8 mouse cellular contexts compared by ENCODE assay signal in the genomic region with DNA sequence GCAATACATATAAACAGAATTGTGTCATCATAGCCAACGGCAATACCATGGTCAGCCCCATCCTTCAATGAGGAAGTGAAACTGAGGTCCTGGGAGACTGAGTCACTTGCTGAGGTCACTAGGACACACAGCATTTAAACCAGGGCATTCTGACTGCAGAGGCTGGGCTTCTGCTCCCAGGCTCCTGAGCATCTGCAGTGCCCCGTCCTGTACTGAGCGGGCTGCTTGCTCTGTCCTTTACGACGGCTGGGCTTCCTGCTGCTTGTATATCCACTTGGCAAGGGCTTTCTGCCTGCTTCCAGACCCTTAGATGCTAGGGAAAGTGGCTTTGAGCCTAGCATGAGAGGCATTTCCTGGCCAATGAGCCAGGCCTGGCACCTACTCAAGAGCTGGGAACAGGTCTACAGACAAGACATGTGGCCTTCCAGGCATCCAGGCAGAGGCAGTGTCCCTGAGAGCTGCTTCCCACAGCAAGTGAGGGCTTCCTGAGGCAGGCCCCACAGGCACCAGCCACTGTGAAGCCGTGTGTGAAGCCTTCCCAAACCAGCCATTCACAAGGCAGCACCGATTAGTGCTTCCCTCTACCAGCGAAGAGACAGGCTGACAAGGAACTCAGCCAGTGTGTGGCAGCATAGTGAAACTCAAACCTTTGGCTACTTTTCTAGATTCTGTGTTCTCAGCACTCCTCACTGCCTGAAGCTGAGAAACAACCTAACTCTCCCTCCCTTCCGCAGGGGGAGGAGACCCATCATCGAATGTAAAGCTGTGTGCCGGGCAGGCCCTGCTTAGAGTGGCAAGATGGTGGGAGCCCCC. TPM values are rescaled to one million over a fixed set of nuclear protein-coding genes. Genes with fewer than 3 reads are reported as not detected.
A peak's percentile ranks its signal among the peaks of the same experiment; 100 is the strongest.
DNase-seq lines count a peak whose midpoint lies in the region; ATAC-seq lines count a peak whose summit lies in the region.

No protein-coding gene starts in this region.

- H3K9ac ChIP-seq in embryonic facial prominence, embryonic 12.5 days, result no peak overlapping the region
- no peak overlapping the region; the same call in 1 of the 2 replicates for H3K9ac ChIP-seq in heart, embryonic 12.5 days
- 0 out of 2 replicates have a peak overlapping the region, but pooled peaks have one; percentile 8 for H3K9ac ChIP-seq in kidney, embryonic 15.5 days
- H3K9ac ChIP-seq in liver, embryonic 15.5 days, result no peak overlapping the region
- no peak overlapping the region for H3K9ac ChIP-seq in neural tube, embryonic 13.5 days

- DNase-seq in spleen, postnatal 36 days (ENCODE audit: low spot score in 2 of 2), result peak; percentile 61 to 62
- DNase-seq in spleen, postnatal 14 days (ENCODE audit: low spot score in 2 of 2), result no peak

- WGBS in embryonic facial prominence, embryonic 12.5 days, result 46% methylated on average over 11 of the region's 11 CpGs
- 49% methylated on average over 11 of the region's 11 CpGs for WGBS in heart, embryonic 12.5 days
- 40% methylated on average over 11 of the region's 11 CpGs for WGBS in kidney, embryonic 15.5 days
- WGBS in liver, embryonic 15.5 days (ENCODE audit: insufficient replicate concordance), result 48% methylated on average over 11 of the region's 11 CpGs
- 37% methylated on average over 11 of the region's 11 CpGs for whole genome bisulfite sequencing in neural tube, embryonic 13.5 days

- H3K27me3 ChIP-seq in embryonic facial prominence, embryonic 12.5 days, result no peaks in the 10 kb centered on the region
- H3K27me3 ChIP-seq in heart, embryonic 12.5 days (replicated peaks), result no peaks in the 10 kb centered on the region
- no peaks in the 10 kb centered on the region for H3K27me3 ChIP-seq in kidney, embryonic 15.5 days
- H3K27me3 ChIP-seq in liver, embryonic 15.5 days, result no peaks in the 10 kb centered on the region
- H3K27me3 ChIP-seq in neural tube, embryonic 13.5 days, result no peaks in the 10 kb centered on the region

- H3K27ac ChIP-seq in embryonic facial prominence, embryonic 12.5 days, result peak overlapping the region; percentile 72
- peak overlapping the region; percentile 72 for H3K27ac ChIP-seq in heart, embryonic 12.5 days (ENCODE audit: poor library complexity, severe bottlenecking)
- peak overlapping the region; percentile 45 for H3K27ac ChIP-seq in kidney, embryonic 15.5 days
- H3K27ac ChIP-seq in liver, embryonic 15.5 days (replicated peaks), result peak overlapping the region; percentile 51
- peak overlapping the region; percentile 75 for H3K27ac ChIP-seq in neural tube, embryonic 13.5 days (replicated peaks)

- ATAC-seq in embryonic facial prominence, embryonic 12.5 days (ENCODE audit: insufficient number of reproducible peaks, insufficient read depth, low FRiP score, low TSS enrichment), result 0 out of 2 replicates have a peak, but pooled peaks have one; percentile 7
- peak; percentile 58 for ATAC-seq in heart, embryonic 12.5 days (ENCODE audit: insufficient number of reproducible peaks, low FRiP score)
- 0 out of 2 replicates have a peak, but pooled peaks have one; percentile 37 for ATAC-seq in kidney, embryonic 15.5 days (replicated peaks; ENCODE audit: low FRiP score)
- ATAC-seq in liver, embryonic 15.5 days (ENCODE audit: insufficient read depth), result peak; percentile 56
- ATAC-seq in neural tube, embryonic 13.5 days (ENCODE audit: low read depth), result peak; percentile 60; the same call in 1 of the 2 replicates
- no peak for ATAC-seq in erythroblast, adult 5-6 weeks (replicated peaks; ENCODE audit: low FRiP score, poor library complexity, severe bottlenecking)

- H3K4me1 ChIP-seq in embryonic facial prominence, embryonic 12.5 days, result peaks cover 19% of the 10 kb centered on the region
- peaks cover 43% of the 10 kb centered on the region for H3K4me1 ChIP-seq in heart, embryonic 12.5 days (replicated peaks)
- H3K4me1 ChIP-seq in kidney, embryonic 15.5 days, result peaks cover 24% of the 10 kb centered on the region
- peaks cover 16% of the 10 kb centered on the region for H3K4me1 ChIP-seq in liver, embryonic 15.5 days (replicated peaks)
- peaks cover 48% of the 10 kb centered on the region for H3K4me1 ChIP-seq in neural tube, embryonic 13.5 days (replicated peaks)

- H3K36me3 ChIP-seq in embryonic facial prominence, embryonic 12.5 days, result peaks cover 6% of the 10 kb centered on the region; the same call in 1 of the 2 replicates
- H3K36me3 ChIP-seq in heart, embryonic 12.5 days, result peaks cover 11% of the 10 kb centered on the region
- H3K36me3 ChIP-seq in kidney, embryonic 15.5 days, result peaks cover 22% of the 10 kb centered on the region
- peaks cover 9% of the 10 kb centered on the region; the same call in 1 of the 2 replicates for H3K36me3 ChIP-seq in liver, embryonic 15.5 days (replicated peaks)
- 0 out of 2 replicates have a peak, but pooled peaks cover 2% of the 10 kb centered on the region for H3K36me3 ChIP-seq in neural tube, embryonic 13.5 days

- no peak overlapping the region for H3K4me2 ChIP-seq in embryonic facial prominence, embryonic 12.5 days (replicated peaks)
- H3K4me2 ChIP-seq in heart, embryonic 12.5 days, result no peak overlapping the region
- no peak overlapping the region for H3K4me2 ChIP-seq in kidney, embryonic 15.5 days
- H3K4me2 ChIP-seq in liver, embryonic 15.5 days, result no peak overlapping the region
- peak overlapping the region; percentile 21; the same call in 1 of the 2 replicates for H3K4me2 ChIP-seq in neural tube, embryonic 13.5 days

- H3K9me3 ChIP-seq in embryonic facial prominence, embryonic 12.5 days, result no peaks in the 10 kb centered on the region
- H3K9me3 ChIP-seq in heart, embryonic 12.5 days (replicated peaks), result no peaks in the 10 kb centered on the region
- no peaks in the 10 kb centered on the region for H3K9me3 ChIP-seq in kidney, embryonic 15.5 days (replicated peaks)
- H3K9me3 ChIP-seq in liver, embryonic 15.5 days (replicated peaks), result no peaks in the 10 kb centered on the region
- no peaks in the 10 kb centered on the region for H3K9me3 ChIP-seq in neural tube, embryonic 13.5 days

- no peak overlapping the region for H3K4me3 ChIP-seq in embryonic facial prominence, embryonic 12.5 days
- no peak overlapping the region for H3K4me3 ChIP-seq in heart, embryonic 12.5 days
- H3K4me3 ChIP-seq in kidney, embryonic 15.5 days (replicated peaks), result no peak overlapping the region
- no peak overlapping the region for H3K4me3 ChIP-seq in liver, embryonic 15.5 days (replicated peaks)
- H3K4me3 ChIP-seq in neural tube, embryonic 13.5 days, result no peak overlapping the region

RNA-seq across cellular contexts. Expression of gene Prkcd, which starts 32.5 kb away (rescaled TPM):
- 55.6 and 62.0 TPM in 2 replicates for polyA plus RNA-seq in embryonic facial prominence, embryonic 12.5 days (2016; fragmentation: Nextera tagmentation; extraction: Ambion mirVana)
- polyA plus RNA-seq in heart, embryonic 12.5 days (2016; fragmentation: Nextera tagmentation; extraction: Ambion mirVana), result 38.8 and 40.7 TPM in 2 replicates
- polyA plus RNA-seq in kidney, embryonic 15.5 days (2015; fragmentation: Nextera tagmentation; extraction: Ambion mirVana), result 47.5 and 50.6 TPM in 2 replicates
- 20.0 and 21.5 TPM in 2 replicates for polyA plus RNA-seq in liver, embryonic 15.5 days (2015; fragmentation: Nextera tagmentation; extraction: Ambion mirVana)
- 55.1 and 63.4 TPM in 2 replicates for polyA plus RNA-seq in neural tube, embryonic 13.5 days (2015; fragmentation: Nextera tagmentation; extraction: Ambion mirVana)
- 35.5 and 43.7 TPM in 2 replicates for total RNA-seq in erythroblast, adult 5-6 weeks (2015; ENCODE audit: low replicate concordance)
- 39.9 and 41.3 TPM in 2 replicates for total RNA-seq in erythroblast, adult 5-6 weeks (2017; ENCODE audit: low replicate concordance)

RNA-seq across cellular contexts. Expression of gene Tkt, which starts 45.3 kb away (rescaled TPM):
- 245 and 246 TPM in 2 replicates for polyA plus RNA-seq in embryonic facial prominence, embryonic 12.5 days (2016; fragmentation: Nextera tagmentation; extraction: Ambion mirVana)
- 85.7 and 90.4 TPM in 2 replicates for polyA plus RNA-seq in heart, embryonic 12.5 days (2016; fragmentation: Nextera tagmentation; extraction: Ambion mirVana)
- polyA plus RNA-seq in kidney, embryonic 15.5 days (2015; fragmentation: Nextera tagmentation; extraction: Ambion mirVana), result 275 and 297 TPM in 2 replicates
- 197 and 199 TPM in 2 replicates for polyA plus RNA-seq in liver, embryonic 15.5 days (2015; fragmentation: Nextera tagmentation; extraction: Ambion mirVana)
- polyA plus RNA-seq in neural tube, embryonic 13.5 days (2015; fragmentation: Nextera tagmentation; extraction: Ambion mirVana), result 197 and 213 TPM in 2 replicates
- 66.7 and 82.0 TPM in 2 replicates for total RNA-seq in erythroblast, adult 5-6 weeks (2015; ENCODE audit: low replicate concordance)
- 175 and 205 TPM in 2 replicates for total RNA-seq in erythroblast, adult 5-6 weeks (2017; ENCODE audit: low replicate concordance)

Comparison
In these comparisons a context has a peak if more than half of its experiments do, and no peak if none do; other contexts are left out.
1. DNase-seq: peak in spleen, postnatal 36 days (2 of 2); none in spleen, postnatal 14 days (0 of 2).
2. Peak in every context shown above with its lines, with median percentiles within 50 percentile points of each other: H3K27ac ChIP-seq.